Mouse (Mus musculus) forebrain, embryonic 15.5 days (tissue): ENCODE results near the gene Wdr25. TPM values are rescaled to one million over a fixed set of nuclear protein-coding genes. Genes with fewer than 3 reads are reported as not detected.

Experiments
- ATAC-seq: fragments of 200-750 bp; cut with Nextera tagmentation; replicated peaks from 2 replicates; pipeline ENCODE4 v1.8.0; 2017; ENCODE audit warnings: mild to moderate bottlenecking, moderate TSS enrichment, moderate library complexity
- H3K27ac ChIP-seq: fragments of 300-500 bp; sonication (generic); replicated peaks from 2 replicates; pipeline ENCODE4 v1.5.1; 2015; ENCODE audit warnings: mild to moderate bottlenecking, inconsistent platforms
- H3K27me3 ChIP-seq: fragments of 300-500 bp; sonication (generic); 2 replicates; pipeline ENCODE4 v1.6.1; 2015; ENCODE audit warnings: inconsistent platforms
- H3K36me3 ChIP-seq: fragments of 300-500 bp; sonication (generic); 2 replicates; pipeline ENCODE4 v1.6.1; 2015; ENCODE audit warnings: mild to moderate bottlenecking, inconsistent platforms
- H3K4me1 ChIP-seq: fragments of 300-500 bp; sonication (generic); 2 replicates; pipeline ENCODE4 v1.6.1; 2015; ENCODE audit warnings: inconsistent platforms
- H3K4me2 ChIP-seq: fragments of 300-500 bp; sonication (generic); replicated peaks from 2 replicates; pipeline ENCODE4 v1.6.1; 2015; ENCODE audit warnings: mild to moderate bottlenecking, inconsistent platforms
- H3K4me3 ChIP-seq: fragments of 300-500 bp; sonication (generic); 2 replicates; pipeline ENCODE4 v1.5.1; 2015; ENCODE audit warnings: mild to moderate bottlenecking, inconsistent platforms
- H3K9ac ChIP-seq: fragments of 300-500 bp; sonication (generic); replicated peaks from 2 replicates; pipeline ENCODE4 v1.6.1; 2015; ENCODE audit warnings: mild to moderate bottlenecking, inconsistent platforms
- H3K9me3 ChIP-seq: fragments of 300-500 bp; sonication (generic); 2 replicates; pipeline ENCODE4 v1.6.1; 2016; ENCODE audit warnings: inconsistent platforms
- whole genome bisulfite sequencing: fragments of 180-500 bp; shearing (Covaris S2); methylation state at CpG from one replicate; pipeline ENCODE4 v1.1.7; 2015; ENCODE audit warnings: mixed read lengths; 5-methylcytosine and 5-hydroxymethylcytosine counted together
- polyA plus RNA-seq: library from polyadenylated mRNA; unstranded; fragments of >200 nt; fragmentation: Nextera tagmentation; extraction: Ambion mirVana; gene quantifications from 2 replicates; pipeline ENCODE4 v1.2.1, GENCODE M21; 2015

The Wdr25 gene
- polyA plus RNA-seq, 1 experiment from 2014 or later = 6.4 TPM

DNA sequence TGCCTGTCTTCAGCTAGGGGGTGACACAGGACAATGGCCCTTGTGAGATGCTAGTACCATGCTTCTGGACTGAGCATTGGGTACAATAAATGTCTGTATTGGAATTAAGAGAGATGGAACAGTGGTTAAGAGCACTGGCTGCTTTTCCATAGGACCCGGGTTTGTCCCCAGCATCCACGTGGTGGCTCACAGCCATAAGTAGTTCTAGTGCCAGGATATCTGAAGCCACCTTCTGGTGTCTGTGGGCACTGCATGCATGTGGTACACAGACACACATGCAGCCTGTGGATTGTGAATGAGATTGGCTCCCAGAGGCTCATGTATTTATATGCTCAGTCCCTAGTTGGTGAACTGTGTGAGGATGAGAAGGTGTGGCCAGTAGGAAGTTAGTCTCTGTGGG is 23.9 kb upstream of the Wdr25 start:
- WGBS = 84% methylated on average over 2 of the region's 2 CpGs
- Histone ChIP-seq H3K9ac (no peak overlapping the region), H3K27ac (no peak overlapping the region), H3K4me1 (no peaks in the 10 kb centered on the region), H3K4me3 (no peak overlapping the region), H3K9me3 (no peaks in the 10 kb centered on the region), H3K36me3 (peaks cover 80% of the 10 kb centered on the region), H3K4me2 (no peak overlapping the region), H3K27me3 (no peaks in the 10 kb centered on the region)
- no peak for ATAC-seq

- Histone ChIP-seq H3K27me3 (no peaks in the 10 kb centered on the region), H3K9me3 (no peaks in the 10 kb centered on the region), H3K4me3 (no peak overlapping the region), H3K36me3 (peaks cover 67% of the 10 kb centered on the region), H3K4me1 (no peaks in the 10 kb centered on the region), H3K27ac (no peak overlapping the region), H3K9ac (no peak overlapping the region), H3K4me2 (no peak overlapping the region)
- ATAC-seq = no peak
- WGBS = 96% methylated on average over 5 of the region's 5 CpGs
Observed at GRCm38 (mm10) chr12:108873122-108873521, 20.3 kb upstream of the Wdr25 start.

GRCm38 (mm10) chr12:108879138-108879537 is 14.3 kb upstream of the Wdr25 start:
- H3K9ac ChIP-seq = no peak overlapping the region
- 91% methylated on average over 4 of the region's 4 CpGs for WGBS
- ATAC-seq = no peak
- H3K9me3 ChIP-seq = no peaks in the 10 kb centered on the region
- H3K36me3 ChIP-seq = peaks cover 56% of the 10 kb centered on the region
- no peak overlapping the region for H3K4me3 ChIP-seq
- no peaks in the 10 kb centered on the region for H3K27me3 ChIP-seq
- no peak overlapping the region for H3K4me2 ChIP-seq
- no peaks in the 10 kb centered on the region for H3K4me1 ChIP-seq
- no peak overlapping the region for H3K27ac ChIP-seq

- no peak overlapping the region for H3K4me3 ChIP-seq
- H3K36me3 ChIP-seq = peaks cover 56% of the 10 kb centered on the region
- no peak for ATAC-seq
- no peaks in the 10 kb centered on the region for H3K4me1 ChIP-seq
- H3K9ac ChIP-seq = no peak overlapping the region
- WGBS = 93% methylated on average over 5 of the region's 5 CpGs
- no peak overlapping the region for H3K4me2 ChIP-seq
- no peaks in the 10 kb centered on the region for H3K9me3 ChIP-seq
- no peaks in the 10 kb centered on the region for H3K27me3 ChIP-seq
- H3K27ac ChIP-seq = no peak overlapping the region
Observed at GRCm38 (mm10) chr12:108880606-108881005, 12.8 kb upstream of the Wdr25 start.

DNA sequence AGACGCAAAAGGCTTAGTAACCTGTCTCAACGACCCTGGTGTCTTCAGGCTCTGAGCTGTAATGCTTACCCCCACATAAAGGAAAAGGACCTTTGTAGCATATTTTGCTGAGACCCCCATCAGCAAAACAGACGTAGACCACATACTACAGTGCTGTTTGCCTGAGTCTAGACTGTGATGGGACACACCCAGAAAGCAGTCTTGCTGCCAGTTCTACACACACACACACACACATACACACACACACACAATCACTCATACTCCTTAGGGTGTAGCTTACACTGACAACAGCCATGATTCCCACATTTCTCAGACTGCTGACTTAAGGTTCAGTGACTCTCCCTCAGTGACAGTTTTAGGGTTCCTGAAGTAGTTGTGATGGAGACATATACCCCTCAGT is 12.2 kb upstream of the Wdr25 start:
- H3K27me3 ChIP-seq = no peaks in the 10 kb centered on the region
- peaks cover 62% of the 10 kb centered on the region for H3K36me3 ChIP-seq
- WGBS = 91% methylated on average over 3 of the region's 3 CpGs
- no peak overlapping the region for H3K9ac ChIP-seq
- H3K27ac ChIP-seq = no peak overlapping the region
- no peak for ATAC-seq
- H3K9me3 ChIP-seq = no peaks in the 10 kb centered on the region
- H3K4me3 ChIP-seq = no peak overlapping the region
- H3K4me2 ChIP-seq = no peak overlapping the region
- H3K4me1 ChIP-seq = no peaks in the 10 kb centered on the region

DNA sequence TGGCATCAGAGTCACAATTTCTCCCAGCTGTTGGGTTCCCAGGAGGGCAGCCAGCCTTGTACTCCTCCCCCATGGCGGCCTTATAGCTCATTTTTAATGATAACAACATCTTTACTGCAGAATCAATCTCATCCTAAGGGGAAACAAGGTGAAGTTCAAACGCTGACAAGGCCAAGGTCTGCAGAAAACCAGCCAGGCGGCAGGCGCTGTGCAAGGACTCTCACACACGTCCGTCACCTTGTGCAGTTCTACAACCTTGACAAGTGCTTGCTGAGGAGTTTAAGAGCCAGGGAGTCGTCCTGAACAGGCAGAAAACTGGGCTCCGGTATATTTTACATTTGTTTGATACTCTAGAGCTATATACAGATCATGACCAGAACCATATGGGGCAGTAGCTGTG is 10.7 kb upstream of the Wdr25 start:
- H3K9ac ChIP-seq = no peak overlapping the region
- no peak overlapping the region for H3K4me2 ChIP-seq
- H3K9me3 ChIP-seq = no peaks in the 10 kb centered on the region
- H3K4me3 ChIP-seq = no peak overlapping the region
- no peak overlapping the region for H3K27ac ChIP-seq
- H3K36me3 ChIP-seq = peaks cover 72% of the 10 kb centered on the region
- no peaks in the 10 kb centered on the region for H3K4me1 ChIP-seq
- no peak for ATAC-seq
- H3K27me3 ChIP-seq = no peaks in the 10 kb centered on the region
- 94% methylated on average over 8 of the region's 8 CpGs for WGBS

- H3K4me1 ChIP-seq = no peaks in the 10 kb centered on the region
Observed at GRCm38 (mm10) chr12:108885906-108886305, 7.5 kb upstream of the Wdr25 start.

GRCm38 (mm10) chr12:108887077-108887476 is 6.4 kb upstream of the Wdr25 start:
- peaks cover 72% of the 10 kb centered on the region for H3K36me3 ChIP-seq

More at GRCm38 (mm10) chr12:108885906-108886305, 7.5 kb upstream of the Wdr25 start:
- ATAC-seq = no peak
- H3K27ac ChIP-seq = no peak overlapping the region
- H3K9ac ChIP-seq = no peak overlapping the region
- no peaks in the 10 kb centered on the region for H3K9me3 ChIP-seq
- no peak overlapping the region for H3K4me3 ChIP-seq
- 91% methylated on average over 1 of the region's 1 CpGs for whole genome bisulfite sequencing
- peaks cover 74% of the 10 kb centered on the region for H3K36me3 ChIP-seq
- no peak overlapping the region for H3K4me2 ChIP-seq
- H3K27me3 ChIP-seq = no peaks in the 10 kb centered on the region

DNA sequence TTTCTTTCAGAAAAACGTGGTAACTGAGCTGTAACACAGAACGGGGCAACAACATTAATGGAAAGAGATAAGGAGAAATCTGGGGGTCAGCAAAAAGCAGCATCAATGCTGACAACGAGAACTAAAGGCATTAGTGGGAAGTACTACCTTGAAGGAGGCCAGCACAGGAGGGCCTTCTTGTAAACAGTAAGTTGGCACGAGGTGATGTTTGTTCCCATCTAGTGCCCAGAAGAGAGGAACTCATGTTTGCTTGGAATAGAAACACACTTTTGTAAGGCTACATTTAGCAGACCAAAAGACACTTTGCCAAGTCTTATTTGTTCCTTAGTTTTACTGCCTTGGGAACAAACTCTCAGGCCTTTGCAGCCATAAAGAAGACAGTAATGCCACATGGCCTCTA is 4.8 kb upstream of the Wdr25 start:
- peaks cover 14% of the 10 kb centered on the region for H3K4me1 ChIP-seq
- H3K9me3 ChIP-seq = no peaks in the 10 kb centered on the region
- H3K4me3 ChIP-seq = no peak overlapping the region
- no peak overlapping the region for H3K27ac ChIP-seq
- no peak overlapping the region for H3K9ac ChIP-seq
- 71% methylated on average over 4 of the region's 4 CpGs for WGBS
- no peak for ATAC-seq
- peaks cover 58% of the 10 kb centered on the region for H3K36me3 ChIP-seq
- H3K4me2 ChIP-seq = no peak overlapping the region
- H3K27me3 ChIP-seq = no peaks in the 10 kb centered on the region

More at GRCm38 (mm10) chr12:108887077-108887476, 6.4 kb upstream of the Wdr25 start:
- Histone ChIP-seq H3K27me3 (no peaks in the 10 kb centered on the region), H3K4me3 (no peak overlapping the region), H3K9me3 (no peaks in the 10 kb centered on the region), H3K4me1 (peaks cover under 1% of the 10 kb centered on the region; the same call in 1 of the 2 replicates), H3K9ac (no peak overlapping the region), H3K27ac (no peak overlapping the region), H3K4me2 (no peak overlapping the region)
- ATAC-seq = no peak
- WGBS = 90% methylated on average over 4 of the region's 4 CpGs

GRCm38 (mm10) chr12:108893715-108894431 is 442 bp downstream of the Wdr25 start, which contains the start of gene Wars:
Gene Wars, minus strand, starts transcription at chr12:108894174.
- Histone ChIP-seq H3K27me3 (no peaks in the 10 kb centered on the region), H3K4me1 (peaks cover 23% of the 10 kb centered on the region), H3K27ac (peak within 1 kb of the TSS; percentile 32; the same call in 1 of the 2 replicates), H3K4me2 (peak within 1 kb of the TSS; percentile 88), H3K36me3 (peaks cover 7% of the 10 kb centered on the region; the same call in 1 of the 2 replicates), H3K9ac (peak within 1 kb of the TSS; percentile 73), H3K4me3 (peak within 1 kb of the TSS; percentile 93), H3K9me3 (no peaks in the 10 kb centered on the region)
- peak; percentile 100 for ATAC-seq
- under 1% methylated on average over 52 of the region's 58 CpGs for WGBS

DNA sequence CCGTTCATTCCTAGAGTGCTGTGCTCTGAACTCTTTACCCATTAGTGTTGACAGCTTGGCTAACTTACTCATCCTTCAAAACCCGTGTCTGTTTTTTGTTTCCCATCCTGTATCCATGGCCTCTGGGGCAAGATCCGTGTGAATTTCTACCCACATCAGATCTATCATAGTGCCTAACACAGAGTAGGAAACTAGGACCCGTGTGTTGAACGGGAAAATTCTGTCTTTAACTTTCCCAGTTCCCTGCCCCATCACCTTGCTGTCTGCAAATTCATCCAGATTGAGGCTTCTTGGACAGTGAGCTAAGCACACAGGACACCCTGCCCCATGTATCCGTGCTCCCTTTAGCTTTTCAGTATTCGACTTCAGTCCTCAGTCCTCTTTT is 993 bp downstream of the Wdr25 start:
- Histone ChIP-seq H3K4me1 (peaks cover 23% of the 10 kb centered on the region), H3K27me3 (no peaks in the 10 kb centered on the region), H3K9ac (peak overlapping the region; percentile 73), H3K4me2 (peak overlapping the region; percentile 88), H3K4me3 (peak overlapping the region; percentile 93), H3K9me3 (no peaks in the 10 kb centered on the region), H3K27ac (peak overlapping the region; percentile 32; the same call in 1 of the 2 replicates), H3K36me3 (peaks cover 7% of the 10 kb centered on the region; the same call in 1 of the 2 replicates)
- peak; percentile 44 for ATAC-seq
- WGBS = 1% methylated on average over 7 of the region's 7 CpGs

GRCm38 (mm10) chr12:108896006-108896405 is 2.6 kb downstream of the Wdr25 start:
- H3K9me3 ChIP-seq = no peaks in the 10 kb centered on the region
- H3K27me3 ChIP-seq = no peaks in the 10 kb centered on the region
- peaks cover 23% of the 10 kb centered on the region for H3K4me1 ChIP-seq
- WGBS = 71% methylated on average over 3 of the region's 3 CpGs
- H3K9ac ChIP-seq = no peak overlapping the region
- no peak for ATAC-seq
- H3K27ac ChIP-seq = no peak overlapping the region
- H3K4me3 ChIP-seq = no peak overlapping the region
- no peak overlapping the region for H3K4me2 ChIP-seq
- H3K36me3 ChIP-seq = no peaks in the 10 kb centered on the region

DNA sequence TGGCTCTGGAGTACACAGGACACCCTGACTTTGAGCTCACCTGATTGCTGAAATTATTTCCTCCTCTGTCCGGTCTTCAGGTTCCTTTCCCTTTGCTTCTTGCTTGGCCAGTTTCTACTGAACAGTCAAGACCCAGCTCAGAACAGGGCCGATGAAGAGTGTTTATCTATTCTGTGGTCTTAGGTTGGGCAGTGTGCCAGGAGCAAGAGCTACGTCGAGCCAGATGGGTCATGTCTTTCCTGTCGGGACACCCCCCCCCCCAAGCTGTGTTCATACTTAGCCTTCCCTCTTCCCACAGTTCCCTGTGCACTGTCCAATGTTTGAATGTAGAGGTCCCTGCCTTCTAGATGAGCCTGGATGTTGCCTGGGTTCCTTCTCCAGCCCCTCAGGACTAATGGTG is 7.9 kb downstream of the Wdr25 start:
- no peak overlapping the region for H3K27ac ChIP-seq
- no peaks in the 10 kb centered on the region for H3K36me3 ChIP-seq
- no peak overlapping the region for H3K4me2 ChIP-seq
- WGBS = 71% methylated on average over 5 of the region's 5 CpGs
- H3K4me3 ChIP-seq = no peak overlapping the region
- no peaks in the 10 kb centered on the region for H3K9me3 ChIP-seq
- H3K4me1 ChIP-seq = peaks cover 22% of the 10 kb centered on the region
- H3K9ac ChIP-seq = no peak overlapping the region
- no peaks in the 10 kb centered on the region for H3K27me3 ChIP-seq
- no peak for ATAC-seq
